Mouse (Mus musculus) forebrain, postnatal 0 days (tissue): ENCODE measurements around the gene Gm3045. TPM values are rescaled to one million over a fixed set of nuclear protein-coding genes. Genes with fewer than 3 reads are reported as not detected.

Experiments
- ATAC-seq: fragments of 200-750 bp; cut with Nextera tagmentation; 2 replicates; pipeline ENCODE4 v1.8.0; 2017; ENCODE audit warnings: mild to moderate bottlenecking, moderate library complexity
- DNase-seq: peaks from one replicate; pipeline ENCODE4 v3.0.0-alpha.2; 2015
- H3K27ac ChIP-seq: fragments of 300-500 bp; sonication (generic); 2 replicates; pipeline ENCODE4 v1.5.1; 2014; ENCODE audit warnings: low read depth, mild to moderate bottlenecking, antibody characterized with exemption, low read length, moderate library complexity, mixed read lengths
- H3K27me3 ChIP-seq: fragments of 300-500 bp; sonication (generic); 2 replicates; pipeline ENCODE4 v1.6.1; 2014; ENCODE audit warnings: mild to moderate bottlenecking, low read length, mixed read lengths; ENCODE audit not compliant: insufficient read depth
- H3K36me3 ChIP-seq: fragments of 300-500 bp; sonication (generic); 2 replicates; pipeline ENCODE4 v1.6.1; 2014; ENCODE audit warnings: mild to moderate bottlenecking, moderate library complexity; ENCODE audit not compliant: insufficient read depth
- H3K4me1 ChIP-seq: fragments of 300-500 bp; sonication (generic); 2 replicates; pipeline ENCODE4 v1.6.1; 2014; ENCODE audit warnings: antibody characterized with exemption; ENCODE audit not compliant: insufficient read depth
- H3K4me2 ChIP-seq: fragments of 300-500 bp; sonication (generic); 2 replicates; pipeline ENCODE4 v1.6.1; 2014; ENCODE audit warnings: low read depth, mild to moderate bottlenecking, moderate library complexity
- H3K4me3 ChIP-seq: fragments of 300-500 bp; sonication (generic); 2 replicates; pipeline ENCODE4 v1.5.1; 2014; ENCODE audit warnings: low read depth, low read length, mixed read lengths
- H3K9ac ChIP-seq: fragments of 300-500 bp; sonication (generic); 2 replicates; pipeline ENCODE4 v1.6.1; 2014; ENCODE audit warnings: mild to moderate bottlenecking
- H3K9me3 ChIP-seq: fragments of 300-500 bp; sonication (generic); 2 replicates; pipeline ENCODE4 v1.6.1; 2016; ENCODE audit warnings: low read length
- CTCF ChIP-seq: sonication (generic); IDR thresholded peaks from 2 replicates; pipeline ENCODE4 v1.5.1; 2016; ENCODE audit warnings: antibody characterized with exemption, control low read depth, low read depth
- WGBS: fragments of 180-500 bp; shearing (Covaris S2); extraction: QIAGEN DNeasy Blood & Tissue Kit; methylation state at CpG from one replicate; pipeline ENCODE4 v1.1.7; 2014; 5-methylcytosine and 5-hydroxymethylcytosine counted together
- polyA plus RNA-seq: library from polyadenylated mRNA; unstranded; fragments of >200 nt; fragmentation: Nextera tagmentation; extraction: Ambion mirVana; gene quantifications from 2 replicates; pipeline ENCODE4 v1.2.1, GENCODE M21; 2015
- total RNA-seq: library from RNA; depleted of rRNA; stranded (reverse); fragments of >200 nt; gene quantifications from 2 replicates; pipeline ENCODE4 v1.2.3, GENCODE M21; 2014; rRNA removed

Gene Gm3045
- total and polyA plus RNA-seq, 2 experiments from 2014 or later = not detected

- Histone ChIP-seq H3K27me3 (no peaks in the 10 kb centered on the region), H3K4me1 (0 out of 2 replicates have a peak, but pooled peaks cover 2% of the 10 kb centered on the region), H3K9ac (no peak within 1 kb of the TSS), H3K36me3 (no peaks in the 10 kb centered on the region), H3K4me3 (no peak within 1 kb of the TSS), H3K4me2 (no peak within 1 kb of the TSS), H3K27ac (no peak within 1 kb of the TSS), H3K9me3 (no peaks in the 10 kb centered on the region)
- no peak for ATAC-seq
- WGBS = 87% methylated on average over 3 of the region's 3 CpGs
- no peak for DNase-seq
- no peak for TF ChIP-seq CTCF
Measured at GRCm38 (mm10) chr13:56482146-56482545, 55.8 kb downstream of the Gm3045 start, which contains the start of gene Il9. Gene Il9 (minus strand): TSS chr13:56482246.

Other genes with a start within 250 kb of the Gm3045 start
- gene Tifab, start 247.7 kb upstream of the Gm3045 start, total RNA-seq = 0.05 and 0.92 TPM in 2 replicates
- gene Tifab, start 247.7 kb upstream of the Gm3045 start, polyA plus RNA-seq = 0.58 and 0.61 TPM in 2 replicates
- gene Neurog1, start 174.4 kb upstream of the Gm3045 start, total RNA-seq = 0.08 TPM in 1 of 2 replicates, not detected in the other
- gene Neurog1, start 174.4 kb upstream of the Gm3045 start, polyA plus RNA-seq = not detected in 2 replicates
- 21.3 and 44.2 TPM in 2 replicates for gene Cxcl14, start 130.0 kb upstream of the Gm3045 start, total RNA-seq
- gene Cxcl14, start 130.0 kb upstream of the Gm3045 start, polyA plus RNA-seq = 37.2 and 37.6 TPM in 2 replicates
- gene Slc25a48, start 11.8 kb downstream of the Gm3045 start, total RNA-seq = not detected in 2 replicates
- gene Slc25a48, start 11.8 kb downstream of the Gm3045 start, polyA plus RNA-seq = 0.06 TPM in 1 of 2 replicates, not detected in the other
- not detected in 2 replicates for gene Il9, start 55.7 kb downstream of the Gm3045 start, total RNA-seq
- gene Il9, start 55.7 kb downstream of the Gm3045 start, polyA plus RNA-seq = not detected in 2 replicates
- 5.4 and 7.1 TPM in 2 replicates for gene Fbxl21, start 95.9 kb downstream of the Gm3045 start, total RNA-seq
- gene Fbxl21, start 95.9 kb downstream of the Gm3045 start, polyA plus RNA-seq = 3.4 and 4.3 TPM in 2 replicates
- not detected in 2 replicates for gene Lect2, start 121.9 kb downstream of the Gm3045 start, total RNA-seq
- gene Lect2, start 121.9 kb downstream of the Gm3045 start, polyA plus RNA-seq = not detected in 2 replicates
- 4.3 and 4.8 TPM in 2 replicates for gene Tgfbi, start 182.9 kb downstream of the Gm3045 start, total RNA-seq
- 4.9 and 5.3 TPM in 2 replicates for gene Tgfbi, start 182.9 kb downstream of the Gm3045 start, polyA plus RNA-seq